Mouse (Mus musculus) CH12.LX (cell line): ENCODE data around the gene Anapc16.

Experiments
- CTCF ChIP-seq, 2 experiments: IDR thresholded peaks in 1 of 2; conservative IDR thresholded peaks in 1 of 2; 2 replicates each; pipeline ENCODE4 v1.5.1; 2011 to 2012; ENCODE audit warnings: low read depth in 2 of 2, low read length in 2 of 2, improper control_type of control experiment in 1 of 2, inconsistent platforms in 1 of 2, mild to moderate bottlenecking in 1 of 2, moderate library complexity in 1 of 2
- ELF1 ChIP-seq: IDR thresholded peaks from 2 replicates; pipeline ENCODE4 v1.6.1; 2014; ENCODE audit warnings: low read depth, mild to moderate bottlenecking, inconsistent platforms, low read length, improper control_type of control experiment
- EP300 ChIP-seq: IDR thresholded peaks from 2 replicates; pipeline ENCODE4 v1.6.1; 2011; ENCODE audit warnings: low read length, improper control_type of control experiment
- GABPA ChIP-seq: IDR thresholded peaks from 2 replicates; pipeline ENCODE4 v1.6.1; 2012; ENCODE audit warnings: low read depth, low read length, improper control_type of control experiment, inconsistent platforms; ENCODE audit not compliant: insufficient replicate concordance
- MYC ChIP-seq: IDR thresholded peaks from 2 replicates; pipeline ENCODE4 v1.6.1; 2011; ENCODE audit warnings: low read depth, mild to moderate bottlenecking, improper control_type of control experiment, low read length
- POLR2A ChIP-seq: IDR thresholded peaks from 2 replicates; pipeline ENCODE4 v1.6.1; 2011; ENCODE audit warnings: low read depth, mild to moderate bottlenecking, improper control_type of control experiment, low read length
- TCF12 ChIP-seq: IDR thresholded peaks from 2 replicates; pipeline ENCODE4 v1.6.1; 2014; ENCODE audit warnings: low read depth, mild to moderate bottlenecking, inconsistent platforms, low read length, improper control_type of control experiment
- ZC3H11A ChIP-seq: IDR thresholded peaks from 2 replicates; pipeline ENCODE4 v1.6.1; 2012; ENCODE audit warnings: low read depth, mild to moderate bottlenecking, inconsistent platforms, low read length, improper control_type of control experiment

- TF ChIP-seq TCF12 = no peak
- no peak for TF ChIP-seq CTCF (conservative IDR thresholded peaks at IDR 0.05 in 1 of 2, IDR thresholded peaks at IDR 0.05 in 1 of 2; ENCODE audit: low read depth in 2 of 2, low read length in 2 of 2)
- TF ChIP-seq ELF1 = no peak
- TF ChIP-seq POLR2A = no peak
- TF ChIP-seq ZC3H11A = no peak
- no peak for TF ChIP-seq GABPA
- TF ChIP-seq MYC = no peak
- TF ChIP-seq EP300 = no peak
Measured at GRCm38 (mm10) chr10:60033064-60033463, 30.1 kb upstream of the Anapc16 start.
